Comparison of ENCODE assay signal across 10 mouse cellular contexts in the genomic region with DNA sequence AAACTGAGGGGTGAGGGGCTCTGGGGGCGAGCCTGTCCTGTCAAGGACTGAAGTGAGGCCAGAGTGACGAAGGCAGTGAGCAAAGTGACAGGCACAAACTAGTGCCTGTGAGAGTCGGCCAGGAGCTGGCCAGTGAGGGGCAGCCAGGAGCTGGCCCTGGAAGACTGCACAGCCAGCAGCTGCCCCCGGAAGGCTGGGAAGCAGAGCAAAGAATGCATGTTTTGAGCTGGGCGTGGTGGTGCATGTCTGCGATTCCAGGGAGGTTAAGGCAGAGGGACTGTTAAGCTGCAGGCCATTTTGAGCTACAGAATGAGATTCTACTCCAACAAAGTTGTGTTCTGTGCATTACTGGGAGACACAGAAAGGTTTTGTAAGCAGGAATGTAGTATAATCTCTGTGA. TPM values are rescaled to one million over a fixed set of nuclear protein-coding genes. Genes with fewer than 3 reads are reported as not detected.
DNase-seq lines count a peak whose midpoint lies in the region; ATAC-seq and TF ChIP-seq lines count a peak whose summit lies in the region.
"Had no signal": no experiment of that assay in that cellular context is flagged by ENCODE, and none has a peak within 500 bp of the region (broad histone marks: within the 10 kb centered on the region; RNA-seq: fewer than 3 reads in every experiment).

No protein-coding gene starts in this region.

- peak; percentile 51 for DNase-seq in intestine, embryonic 14.5 days (ENCODE audit: low spot score)
- DNase-seq in ovary, postnatal 36 days (ENCODE audit: low spot score): peak; percentile 20
- no peak for DNase-seq in ovary, adult 18-20 months (ENCODE audit: low spot score)
- DNase-seq in heart, postnatal 4 days: peak; percentile 47
- DNase-seq in stomach, postnatal 0 days (ENCODE audit: low spot score): no peak
- DNase-seq in left cerebral cortex, postnatal 14 days (ENCODE audit: low spot score in 2 of 2): no peak

- intact Hi-C loops in left cerebral cortex, postnatal 14 days (cut with DNase I): no loop called here

- no peak for TF ChIP-seq EP300 in stomach, postnatal 0 days (optimal IDR thresholded peaks at IDR 0.05)

- no peak overlapping the region for H3K4me3 ChIP-seq in intestine, embryonic 14.5 days (ENCODE audit: low read depth, low read length)
- no peak overlapping the region for H3K4me3 ChIP-seq in intestine, embryonic 15.5 days (replicated peaks)
- no peak overlapping the region for H3K4me3 ChIP-seq in stomach, postnatal 0 days (ENCODE audit: low read depth, low read length)
- H3K4me3 ChIP-seq: midbrain, embryonic 13.5 days had no signal

- no peaks in the 10 kb centered on the region for H3K36me3 ChIP-seq in intestine, embryonic 14.5 days (ENCODE audit: control insufficient read depth, insufficient read depth, low read length)
- H3K36me3 ChIP-seq in intestine, embryonic 15.5 days: 0 out of 2 replicates have a peak, but pooled peaks cover 3% of the 10 kb centered on the region
- H3K36me3 ChIP-seq in stomach, postnatal 0 days (ENCODE audit: control insufficient read depth, insufficient read depth, low read length): no peaks in the 10 kb centered on the region

- ATAC-seq in intestine, embryonic 14.5 days (replicated peaks; ENCODE audit: low FRiP score, low TSS enrichment, low read depth): no peak
- no peak; the same call in 1 of the 2 replicates for ATAC-seq in intestine, embryonic 15.5 days
- ATAC-seq in stomach, postnatal 0 days (ENCODE audit: low FRiP score, low TSS enrichment): no peak
- no peak for ATAC-seq in activated CD4-positive, CD25-positive, alpha-beta regulatory T cell, adult 4 months
- ATAC-seq: inflammation-experienced regulatory T-cells, adult 6 months; midbrain, embryonic 13.5 days had no signal

- 0 out of 2 replicates have a peak overlapping the region, but pooled peaks have one; percentile 43 for H3K27ac ChIP-seq in intestine, embryonic 14.5 days (ENCODE audit: low read depth)
- no peak overlapping the region for H3K27ac ChIP-seq in intestine, embryonic 15.5 days
- no peak overlapping the region for H3K27ac ChIP-seq in stomach, postnatal 0 days (replicated peaks)
- H3K27ac ChIP-seq: midbrain, embryonic 13.5 days had no signal

- H3K9me3 ChIP-seq in intestine, embryonic 14.5 days (ENCODE audit: control insufficient read depth, low read length): no peaks in the 10 kb centered on the region
- no peaks in the 10 kb centered on the region for H3K9me3 ChIP-seq in intestine, embryonic 15.5 days
- no peaks in the 10 kb centered on the region for H3K9me3 ChIP-seq in stomach, postnatal 0 days (ENCODE audit: control insufficient read depth, low read length)
- H3K9me3 ChIP-seq: midbrain, embryonic 13.5 days had no signal

- peak; percentile 18; the same call in 1 of the 2 replicates for TF ChIP-seq CTCF in stomach, postnatal 0 days (IDR thresholded peaks at IDR 0.05; ENCODE audit: low read depth)

- H3K4me2 ChIP-seq in intestine, embryonic 14.5 days (ENCODE audit: low read length): no peak overlapping the region
- H3K4me2 ChIP-seq in intestine, embryonic 15.5 days (replicated peaks): no peak overlapping the region
- H3K4me2 ChIP-seq in stomach, postnatal 0 days (replicated peaks; ENCODE audit: low read depth): no peak overlapping the region
- H3K4me2 ChIP-seq: midbrain, embryonic 13.5 days had no signal

- no peaks in the 10 kb centered on the region for H3K27me3 ChIP-seq in intestine, embryonic 14.5 days (replicated peaks; ENCODE audit: control insufficient read depth, insufficient read depth, low read length)
- no peaks in the 10 kb centered on the region for H3K27me3 ChIP-seq in intestine, embryonic 15.5 days (replicated peaks)
- no peaks in the 10 kb centered on the region for H3K27me3 ChIP-seq in stomach, postnatal 0 days (ENCODE audit: control insufficient read depth, insufficient read depth, low read length)
- H3K27me3 ChIP-seq: midbrain, embryonic 13.5 days had no signal

- 17% methylated on average over 6 of the region's 6 CpGs for WGBS in intestine, embryonic 14.5 days
- WGBS in intestine, embryonic 15.5 days: 20% methylated on average over 6 of the region's 6 CpGs
- 21% methylated on average over 6 of the region's 6 CpGs for WGBS in stomach, postnatal 0 days

- 0 out of 2 replicates have a peak, but pooled peaks cover 5% of the 10 kb centered on the region for H3K4me1 ChIP-seq in intestine, embryonic 14.5 days (replicated peaks; ENCODE audit: control insufficient read depth, insufficient read depth, low read length)
- peaks cover 6% of the 10 kb centered on the region; the same call in 1 of the 2 replicates for H3K4me1 ChIP-seq in intestine, embryonic 15.5 days (replicated peaks)
- peaks cover 2% of the 10 kb centered on the region; the same call in 1 of the 2 replicates for H3K4me1 ChIP-seq in stomach, postnatal 0 days (replicated peaks; ENCODE audit: control insufficient read depth, insufficient read depth)

- no peak overlapping the region for H3K9ac ChIP-seq in intestine, embryonic 14.5 days (ENCODE audit: low read length)
- H3K9ac ChIP-seq in intestine, embryonic 15.5 days: no peak overlapping the region
- no peak overlapping the region for H3K9ac ChIP-seq in stomach, postnatal 0 days (ENCODE audit: low read length)
- H3K9ac ChIP-seq: midbrain, embryonic 13.5 days had no signal

RNA-seq across cellular contexts. Expression of a gene that starts 14.3 kb away (rescaled TPM):
- polyA plus RNA-seq in intestine, embryonic 14.5 days (2014; fragmentation: Nextera tagmentation; extraction: Ambion mirVana): 29.7 and 30.4 TPM in 2 replicates
- polyA plus RNA-seq in intestine, embryonic 15.5 days (2015; fragmentation: Nextera tagmentation; extraction: Ambion mirVana): 20.6 and 25.6 TPM in 2 replicates
- total RNA-seq in heart, postnatal 4 days (2021): 10 to 100 TPM; 34.0 to 35.7 TPM
- polyA plus RNA-seq in stomach, postnatal 0 days (2015; fragmentation: Nextera tagmentation; extraction: Ambion mirVana): 9.2 and 9.3 TPM in 2 replicates
- 10 to 100 TPM; 15.0 to 16.0 TPM for total RNA-seq in left cerebral cortex, postnatal 14 days (2021)
- 1 to 10 TPM; 2.0 to 2.2 TPM for polyA plus RNA-seq in activated CD4-positive, CD25-positive, alpha-beta regulatory T cell, adult 4 months (2017; shearing (Covaris generic))

RNA-seq across cellular contexts. Expression of a gene that starts 48.6 kb away (rescaled TPM):
- polyA plus RNA-seq in intestine, embryonic 14.5 days (2014; fragmentation: Nextera tagmentation; extraction: Ambion mirVana): 19.5 and 20.4 TPM in 2 replicates
- polyA plus RNA-seq in intestine, embryonic 15.5 days (2015; fragmentation: Nextera tagmentation; extraction: Ambion mirVana): 13.0 and 14.9 TPM in 2 replicates
- 1 to 10 TPM; 5.3 to 5.6 TPM for total RNA-seq in heart, postnatal 4 days (2021)
- 4.5 and 4.9 TPM in 2 replicates for polyA plus RNA-seq in stomach, postnatal 0 days (2015; fragmentation: Nextera tagmentation; extraction: Ambion mirVana)
- total RNA-seq in left cerebral cortex, postnatal 14 days (2021): 10 to 100 TPM; 21.4 to 22.7 TPM
- 10 to 100 TPM; 13.3 to 18.0 TPM for polyA plus RNA-seq in activated CD4-positive, CD25-positive, alpha-beta regulatory T cell, adult 4 months (2017; shearing (Covaris generic))

RNA-seq across cellular contexts. Expression of a gene that starts 48.6 kb away (rescaled TPM):
- polyA plus RNA-seq in intestine, embryonic 14.5 days (2014; fragmentation: Nextera tagmentation; extraction: Ambion mirVana): 64.8 and 68.1 TPM in 2 replicates
- polyA plus RNA-seq in intestine, embryonic 15.5 days (2015; fragmentation: Nextera tagmentation; extraction: Ambion mirVana): 35.4 and 36.0 TPM in 2 replicates
- total RNA-seq in heart, postnatal 4 days (2021): 10 to 100 TPM; 31.1 to 33.2 TPM
- 10.3 and 11.3 TPM in 2 replicates for polyA plus RNA-seq in stomach, postnatal 0 days (2015; fragmentation: Nextera tagmentation; extraction: Ambion mirVana)
- total RNA-seq in left cerebral cortex, postnatal 14 days (2021): 10 to 100 TPM; 70.2 to 74.4 TPM
- polyA plus RNA-seq in activated CD4-positive, CD25-positive, alpha-beta regulatory T cell, adult 4 months (2017; shearing (Covaris generic)): 10 to 100 TPM; 19.3 to 20.3 TPM

Comparison
In these comparisons a context has a peak if more than half of its experiments do, and no peak if none do; other contexts are left out.
1. DNase-seq: peak in intestine, embryonic 14.5 days (single experiment), ovary, postnatal 36 days (single experiment) and heart, postnatal 4 days (single experiment); none in ovary, adult 18-20 months (single experiment), stomach, postnatal 0 days (single experiment) and left cerebral cortex, postnatal 14 days (0 of 2).